20 mouse cellular contexts compared by ENCODE assay signal in genomic region chr3:154251486-154251885, GRCm38 (mm10).
DNase-seq lines count a peak whose midpoint lies in the region; TF ChIP-seq lines count a peak whose summit lies in the region.
"Had no signal": no experiment of that assay in that cellular context is flagged by ENCODE, and none has a peak within 500 bp of the region (broad histone marks: within the 10 kb centered on the region; RNA-seq: fewer than 3 reads in every experiment).

No protein-coding gene starts in this region.

- H3K4me3 ChIP-seq in C2C12 (ENCODE audit: insufficient read depth, poor library complexity, severe bottlenecking), result no peak overlapping the region
- no peak overlapping the region for H3K4me3 ChIP-seq in lung, adult 2 months (replicated peaks; ENCODE audit: extremely low read depth, low read depth, low read length)
- H3K4me3 ChIP-seq: embryonic facial prominence, embryonic 13.5 days; embryonic facial prominence, embryonic 15.5 days; erythroblast, embryonic 14.5 days; forebrain, embryonic 10.5 days; forebrain, embryonic 12.5 days had no signal

- no peaks in the 10 kb centered on the region for H3K79me3 ChIP-seq in C2C12 (ENCODE audit: low read depth)

- no peak overlapping the region for H3ac ChIP-seq in C2C12 (ENCODE audit: control insufficient read depth, insufficient read length, low read depth)

- no peaks in the 10 kb centered on the region for H3K27me3 ChIP-seq in C2C12 (ENCODE audit: control insufficient read depth, insufficient read depth, insufficient read length)
- H3K27me3 ChIP-seq: embryonic facial prominence, embryonic 13.5 days; embryonic facial prominence, embryonic 15.5 days; forebrain, embryonic 12.5 days had no signal

- no peaks in the 10 kb centered on the region for H3K4me1 ChIP-seq in lung, adult 2 months (ENCODE audit: control insufficient read depth, insufficient read depth, low read length)
- H3K4me1 ChIP-seq: embryonic facial prominence, embryonic 13.5 days; embryonic facial prominence, embryonic 15.5 days; forebrain, embryonic 10.5 days; forebrain, embryonic 12.5 days had no signal

- no peaks in the 10 kb centered on the region for H3K79me2 ChIP-seq in C2C12 (ENCODE audit: control insufficient read depth, insufficient read depth)

- no peaks in the 10 kb centered on the region for H3K36me3 ChIP-seq in C2C12 (ENCODE audit: control insufficient read depth, insufficient read depth)
- H3K36me3 ChIP-seq: embryonic facial prominence, embryonic 13.5 days; embryonic facial prominence, embryonic 15.5 days; forebrain, embryonic 10.5 days; forebrain, embryonic 12.5 days had no signal

- no peak for TF ChIP-seq POLR2A in lung, adult 2 months (IDR thresholded peaks at IDR 0.05; ENCODE audit: borderline replicate concordance, extremely low read depth, low read depth, low read length)

- TF ChIP-seq CTCF in C2C12 (IDR thresholded peaks at IDR 0.05; ENCODE audit: control insufficient read depth, insufficient read depth, insufficient read length), result no peak
- TF ChIP-seq CTCF in lung, adult 2 months (IDR thresholded peaks at IDR 0.05; ENCODE audit: insufficient read depth, low read length), result no peak

- 82% methylated on average over 2 of the region's 2 CpGs for WGBS in lung, adult 2 months

- peak; percentile 6 to 59 for DNase-seq in adrenal gland, adult (ENCODE audit: inconsistent age in 2 of 2, low spot score in 1 of 2)
- DNase-seq in adrenal gland, postnatal 4 days (ENCODE audit: low spot score in 2 of 2), result no peak
- peak; percentile 6 for DNase-seq in adrenal gland, adult 8-10 months
- DNase-seq in adrenal gland, postnatal 25 days, result no peak
- peak; percentile 12 for DNase-seq in adrenal gland, postnatal 14 days
- DNase-seq in lung, adult 2 months, result no peak
- DNase-seq: B cell, adult 2 months; cerebellum, adult 11 months; cerebellum, adult 18-20 months; cerebellum, adult 8-10 months; cerebellum, adult 9-11 months; cerebellum, postnatal 14 days; cerebellum, postnatal 36 days; embryo, embryonic 11 days had no signal

TF ChIP-seq in C2C12, 6 proteins besides CTCF, POLR2A, EP300 and RAD21:
- TF ChIP-seq USF1 (IDR thresholded peaks at IDR 0.05; ENCODE audit: low read depth), result peak; percentile 8
- TF ChIP-seq CEBPB (IDR thresholded peaks at IDR 0.05; ENCODE audit: low read depth), result no peak

Comparison
In these comparisons a context has a peak if more than half of its experiments do, and no peak if none do; other contexts are left out.
1. DNase-seq: peak in adrenal gland, adult (2 of 2), adrenal gland, adult 8-10 months (single experiment) and adrenal gland, postnatal 14 days (single experiment); none in adrenal gland, postnatal 4 days (0 of 2), adrenal gland, postnatal 25 days (single experiment) and lung, adult 2 months (single experiment).